Mouse (Mus musculus): ENCODE data around the gene Fbxo8. TPM values are rescaled to one million over a fixed set of nuclear protein-coding genes. Genes with fewer than 3 reads are reported as not detected.
A peak's percentile ranks its signal among the peaks of the same experiment; 100 is the strongest.

Gene Fbxo8
- polyA plus RNA-seq, 1 experiment from 2014 or later: 44.6 TPM

DNA sequence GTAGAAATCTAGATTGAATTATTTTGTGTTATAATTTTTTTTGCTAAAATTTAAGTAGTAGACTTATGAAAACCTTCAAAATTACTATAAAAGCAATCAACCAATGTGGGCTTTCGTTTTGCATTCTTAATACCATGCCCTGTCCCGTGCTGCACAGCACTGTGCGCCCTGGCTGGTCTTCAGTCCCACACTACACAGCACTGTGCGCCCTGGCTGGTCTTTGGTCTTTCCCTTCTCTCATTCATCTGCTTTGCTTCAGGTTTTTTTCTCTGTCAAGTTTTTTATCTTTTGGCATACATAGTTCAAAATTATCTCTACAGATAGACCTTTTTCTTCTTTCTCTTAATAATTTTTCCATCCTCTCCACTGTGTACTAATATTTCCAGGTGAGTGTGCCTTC, 30.0 kb downstream of the Fbxo8 start:
- no peak overlapping the region for H3K9ac ChIP-seq (replicated peaks; ENCODE audit: low read depth, low read length)
- no peaks in the 10 kb centered on the region for H3K36me3 ChIP-seq (ENCODE audit: control insufficient read depth, insufficient read depth, low read length)
- no peak overlapping the region for H3K4me3 ChIP-seq (ENCODE audit: low read depth, low read length)
- H3K4me2 ChIP-seq (replicated peaks; ENCODE audit: low read depth, low read length): no peak overlapping the region
- no peak for ATAC-seq (ENCODE audit: insufficient number of reproducible peaks, insufficient read depth, low FRiP score, low read depth)
- no peaks in the 10 kb centered on the region for H3K9me3 ChIP-seq (ENCODE audit: control insufficient read depth, low read depth, low read length)
- no peak overlapping the region for H3K27ac ChIP-seq (ENCODE audit: low read length)
- WGBS: 98% methylated on average over 4 of the region's 4 CpGs
- no peaks in the 10 kb centered on the region for H3K27me3 ChIP-seq (ENCODE audit: control insufficient read depth, insufficient read depth, low read length)
- H3K4me1 ChIP-seq (ENCODE audit: control insufficient read depth, insufficient read depth, low read length): no peaks in the 10 kb centered on the region

GRCm38 (mm10) chr8:56582841-56583240, 32.0 kb downstream of the Fbxo8 start:
- H3K4me1 ChIP-seq (ENCODE audit: control insufficient read depth, insufficient read depth, low read length): no peaks in the 10 kb centered on the region
- no peak overlapping the region for H3K27ac ChIP-seq (ENCODE audit: low read length)
- H3K27me3 ChIP-seq (ENCODE audit: control insufficient read depth, insufficient read depth, low read length): no peaks in the 10 kb centered on the region
- no peak overlapping the region for H3K4me2 ChIP-seq (replicated peaks; ENCODE audit: low read depth, low read length)
- no peak overlapping the region for H3K4me3 ChIP-seq (ENCODE audit: low read depth, low read length)
- no peaks in the 10 kb centered on the region for H3K36me3 ChIP-seq (ENCODE audit: control insufficient read depth, insufficient read depth, low read length)
- H3K9ac ChIP-seq (replicated peaks; ENCODE audit: low read depth, low read length): no peak overlapping the region
- H3K9me3 ChIP-seq (ENCODE audit: control insufficient read depth, low read depth, low read length): no peaks in the 10 kb centered on the region
- no peak for ATAC-seq (ENCODE audit: insufficient number of reproducible peaks, insufficient read depth, low FRiP score, low read depth)

- Histone ChIP-seq H3K27me3 (ENCODE audit: control insufficient read depth, insufficient read depth, low read length) (no peaks in the 10 kb centered on the region), H3K9ac (replicated peaks; ENCODE audit: low read depth, low read length) (no peak overlapping the region), H3K9me3 (ENCODE audit: control insufficient read depth, low read depth, low read length) (no peaks in the 10 kb centered on the region), H3K4me1 (ENCODE audit: control insufficient read depth, insufficient read depth, low read length) (no peaks in the 10 kb centered on the region), H3K36me3 (ENCODE audit: control insufficient read depth, insufficient read depth, low read length) (no peaks in the 10 kb centered on the region; the same call in 1 of the 2 replicates), H3K27ac (ENCODE audit: low read length) (no peak overlapping the region), H3K4me2 (replicated peaks; ENCODE audit: low read depth, low read length) (no peak overlapping the region), H3K4me3 (ENCODE audit: low read depth, low read length) (no peak overlapping the region)
- no peak for ATAC-seq (ENCODE audit: insufficient number of reproducible peaks, insufficient read depth, low FRiP score, low read depth)
- WGBS: 28% methylated on average over 2 of the region's 2 CpGs
Observed at GRCm38 (mm10) chr8:56589004-56589403, 38.1 kb downstream of the Fbxo8 start.

DNA sequence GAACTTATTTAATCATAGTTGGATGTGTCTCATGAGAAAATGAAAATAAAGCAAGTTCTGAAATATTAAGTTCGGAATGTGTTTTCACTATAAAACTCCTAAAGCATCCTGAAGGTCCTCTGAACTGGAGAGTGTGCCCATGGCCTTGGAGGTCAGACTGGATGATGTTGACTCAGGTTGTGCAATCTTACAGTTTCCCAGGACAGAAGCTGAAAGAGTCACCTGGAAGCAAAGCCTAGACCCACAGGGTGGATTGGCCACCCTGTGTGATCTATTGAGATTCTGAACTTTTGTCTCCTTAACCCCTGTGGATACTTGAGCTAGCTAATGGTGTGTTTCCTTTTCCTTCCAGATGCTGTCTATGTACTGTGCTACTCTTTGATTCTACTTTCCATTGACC, 40.2 kb downstream of the Fbxo8 start:
- WGBS: 94% methylated on average over 1 of the region's 1 CpGs
- no peaks in the 10 kb centered on the region for H3K9me3 ChIP-seq (ENCODE audit: control insufficient read depth, low read depth, low read length)
- no peak overlapping the region for H3K4me3 ChIP-seq (ENCODE audit: low read depth, low read length)
- no peak overlapping the region for H3K9ac ChIP-seq (replicated peaks; ENCODE audit: low read depth, low read length)
- H3K4me2 ChIP-seq (replicated peaks; ENCODE audit: low read depth, low read length): no peak overlapping the region
- no peaks in the 10 kb centered on the region for H3K4me1 ChIP-seq (ENCODE audit: control insufficient read depth, insufficient read depth, low read length)
- ATAC-seq (ENCODE audit: insufficient number of reproducible peaks, insufficient read depth, low FRiP score, low read depth): no peak
- no peaks in the 10 kb centered on the region for H3K27me3 ChIP-seq (ENCODE audit: control insufficient read depth, insufficient read depth, low read length)
- no peak overlapping the region for H3K27ac ChIP-seq (ENCODE audit: low read length)
- no peaks in the 10 kb centered on the region; the same call in 1 of the 2 replicates for H3K36me3 ChIP-seq (ENCODE audit: control insufficient read depth, insufficient read depth, low read length)

GRCm38 (mm10) chr8:56591502-56591901, 40.6 kb downstream of the Fbxo8 start:
- no peak for ATAC-seq (ENCODE audit: insufficient number of reproducible peaks, insufficient read depth, low FRiP score, low read depth)
- no peaks in the 10 kb centered on the region for H3K4me1 ChIP-seq (ENCODE audit: control insufficient read depth, insufficient read depth, low read length)
- H3K4me3 ChIP-seq (ENCODE audit: low read depth, low read length): no peak overlapping the region
- 98% methylated on average over 5 of the region's 5 CpGs for WGBS
- no peaks in the 10 kb centered on the region for H3K9me3 ChIP-seq (ENCODE audit: control insufficient read depth, low read depth, low read length)
- no peak overlapping the region for H3K9ac ChIP-seq (replicated peaks; ENCODE audit: low read depth, low read length)
- H3K27me3 ChIP-seq (ENCODE audit: control insufficient read depth, insufficient read depth, low read length): no peaks in the 10 kb centered on the region
- H3K36me3 ChIP-seq (ENCODE audit: control insufficient read depth, insufficient read depth, low read length): no peaks in the 10 kb centered on the region; the same call in 1 of the 2 replicates
- no peak overlapping the region for H3K27ac ChIP-seq (ENCODE audit: low read length)
- H3K4me2 ChIP-seq (replicated peaks; ENCODE audit: low read depth, low read length): no peak overlapping the region

- Histone ChIP-seq H3K9me3 (ENCODE audit: control insufficient read depth, low read depth, low read length) (no peaks in the 10 kb centered on the region), H3K9ac (replicated peaks; ENCODE audit: low read depth, low read length) (no peak overlapping the region), H3K27ac (ENCODE audit: low read length) (no peak overlapping the region), H3K4me2 (replicated peaks; ENCODE audit: low read depth, low read length) (no peak overlapping the region), H3K4me1 (ENCODE audit: control insufficient read depth, insufficient read depth, low read length) (no peaks in the 10 kb centered on the region), H3K36me3 (ENCODE audit: control insufficient read depth, insufficient read depth, low read length) (no peaks in the 10 kb centered on the region), H3K27me3 (ENCODE audit: control insufficient read depth, insufficient read depth, low read length) (no peaks in the 10 kb centered on the region), H3K4me3 (ENCODE audit: low read depth, low read length) (no peak overlapping the region)
- ATAC-seq (ENCODE audit: insufficient number of reproducible peaks, insufficient read depth, low FRiP score, low read depth): no peak
- WGBS: 11% methylated on average over 3 of the region's 3 CpGs
Observed at GRCm38 (mm10) chr8:56606481-56606880, 55.6 kb downstream of the Fbxo8 start.

DNA sequence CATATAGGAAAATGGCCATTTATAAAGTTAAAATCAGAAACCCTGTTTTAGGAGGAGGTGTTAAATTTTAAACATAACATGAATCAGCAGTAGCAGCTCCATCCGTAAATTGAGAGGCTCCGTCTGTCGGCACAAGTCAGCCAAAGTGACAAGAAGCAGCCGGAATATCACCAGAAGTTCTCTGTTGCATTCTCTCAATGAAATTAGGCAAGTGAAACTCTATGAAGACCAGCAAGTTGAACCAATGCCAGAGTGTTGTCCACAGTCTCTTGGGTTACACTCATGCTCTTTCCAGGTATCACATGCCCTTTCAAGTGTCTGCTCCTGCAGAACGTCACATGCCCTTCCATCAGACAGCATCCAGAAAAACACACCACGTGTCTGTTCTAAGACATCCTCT, 60.8 kb downstream of the Fbxo8 start:
- Histone ChIP-seq H3K27me3 (ENCODE audit: control insufficient read depth, insufficient read depth, low read length) (no peaks in the 10 kb centered on the region), H3K9ac (replicated peaks; ENCODE audit: low read depth, low read length) (no peak overlapping the region), H3K9me3 (ENCODE audit: control insufficient read depth, low read depth, low read length) (no peaks in the 10 kb centered on the region), H3K36me3 (ENCODE audit: control insufficient read depth, insufficient read depth, low read length) (no peaks in the 10 kb centered on the region), H3K4me1 (ENCODE audit: control insufficient read depth, insufficient read depth, low read length) (no peaks in the 10 kb centered on the region), H3K4me2 (replicated peaks; ENCODE audit: low read depth, low read length) (no peak overlapping the region), H3K4me3 (ENCODE audit: low read depth, low read length) (no peak overlapping the region), H3K27ac (ENCODE audit: low read length) (no peak overlapping the region)
- 65% methylated on average over 6 of the region's 6 CpGs for WGBS
- ATAC-seq (ENCODE audit: insufficient number of reproducible peaks, insufficient read depth, low FRiP score, low read depth): no peak

DNA sequence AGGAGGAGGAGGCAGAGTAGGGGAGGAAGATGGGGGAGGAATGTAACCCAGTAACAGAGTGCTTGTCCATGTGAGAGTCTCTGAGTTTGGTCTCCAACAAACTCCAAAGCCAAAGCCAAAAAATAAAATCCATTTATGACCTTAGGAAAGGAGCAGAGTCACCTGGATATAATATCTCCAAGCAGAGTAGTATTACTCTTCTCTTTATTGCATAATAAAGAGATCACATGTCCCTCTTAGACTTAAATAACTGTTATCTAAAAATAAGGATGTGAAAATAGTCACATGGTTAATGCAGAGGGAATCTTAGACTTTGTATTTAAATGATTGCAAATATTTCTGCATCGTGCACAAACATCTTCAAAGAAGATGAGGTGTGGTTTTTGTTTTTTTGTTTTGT, 63.3 kb downstream of the Fbxo8 start:
- WGBS: 88% methylated on average over 1 of the region's 1 CpGs
- H3K4me1 ChIP-seq (ENCODE audit: control insufficient read depth, insufficient read depth, low read length): no peaks in the 10 kb centered on the region
- H3K9me3 ChIP-seq (ENCODE audit: control insufficient read depth, low read depth, low read length): no peaks in the 10 kb centered on the region
- H3K27ac ChIP-seq (ENCODE audit: low read length): no peak overlapping the region
- no peak overlapping the region for H3K4me3 ChIP-seq (ENCODE audit: low read depth, low read length)
- no peak overlapping the region for H3K4me2 ChIP-seq (replicated peaks; ENCODE audit: low read depth, low read length)
- no peak for ATAC-seq (ENCODE audit: insufficient number of reproducible peaks, insufficient read depth, low FRiP score, low read depth)
- no peaks in the 10 kb centered on the region for H3K27me3 ChIP-seq (ENCODE audit: control insufficient read depth, insufficient read depth, low read length)
- H3K36me3 ChIP-seq (ENCODE audit: control insufficient read depth, insufficient read depth, low read length): no peaks in the 10 kb centered on the region
- H3K9ac ChIP-seq (replicated peaks; ENCODE audit: low read depth, low read length): no peak overlapping the region

DNA sequence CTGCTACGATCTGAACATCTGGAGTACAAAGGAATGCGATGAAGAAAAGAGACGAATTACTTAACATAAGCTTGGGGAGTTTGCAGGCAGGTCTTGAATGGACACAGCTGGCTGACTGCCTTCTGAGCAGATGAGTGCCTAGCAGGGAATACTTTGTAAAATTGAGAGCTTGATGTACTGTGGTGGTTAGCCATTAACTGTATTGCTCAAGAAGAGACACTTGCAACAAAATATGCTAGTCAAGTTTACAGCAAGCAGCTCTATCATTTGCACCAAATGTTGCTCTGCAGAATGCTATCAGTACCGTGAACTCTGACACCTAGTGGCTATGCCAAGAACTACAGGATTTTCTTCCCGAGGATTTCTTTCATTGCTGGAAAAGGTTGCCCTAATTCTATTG, 64.1 kb downstream of the Fbxo8 start:
- WGBS: 10% methylated on average over 5 of the region's 5 CpGs
- Histone ChIP-seq H3K27ac (ENCODE audit: low read length) (peak overlapping the region; percentile 21; the same call in 1 of the 2 replicates), H3K4me1 (ENCODE audit: control insufficient read depth, insufficient read depth, low read length) (no peaks in the 10 kb centered on the region), H3K36me3 (ENCODE audit: control insufficient read depth, insufficient read depth, low read length) (no peaks in the 10 kb centered on the region), H3K4me2 (replicated peaks; ENCODE audit: low read depth, low read length) (no peak overlapping the region), H3K4me3 (ENCODE audit: low read depth, low read length) (no peak overlapping the region), H3K9ac (replicated peaks; ENCODE audit: low read depth, low read length) (no peak overlapping the region), H3K9me3 (ENCODE audit: control insufficient read depth, low read depth, low read length) (no peaks in the 10 kb centered on the region), H3K27me3 (ENCODE audit: control insufficient read depth, insufficient read depth, low read length) (no peaks in the 10 kb centered on the region)
- peak; percentile 63; the same call in 1 of the 2 replicates for ATAC-seq (ENCODE audit: insufficient number of reproducible peaks, insufficient read depth, low FRiP score, low read depth)

All from stomach, embryonic 14.5 days (tissue).